Mouse (Mus musculus): ENCODE measurements around the gene Tmem120b.

DNA sequence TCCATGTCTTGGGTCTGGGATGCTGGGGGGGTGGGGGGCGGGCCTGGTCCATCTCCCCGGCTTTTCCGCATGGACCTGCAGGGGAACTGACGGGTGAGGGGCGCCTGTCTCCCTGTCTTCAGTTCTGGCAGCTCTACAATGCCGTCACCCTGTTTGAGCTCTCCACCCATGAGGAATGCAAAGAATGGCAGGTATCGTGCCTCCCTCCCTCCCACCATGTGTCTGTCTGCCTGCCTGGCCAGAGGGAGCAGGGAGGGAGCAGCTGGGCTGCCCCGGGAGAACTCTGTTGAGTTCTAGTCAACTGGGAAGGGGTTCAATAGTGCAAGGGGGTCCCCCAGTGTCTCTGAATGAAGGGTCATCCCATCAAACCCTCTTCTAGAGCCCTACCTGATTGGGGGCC lies 47.9 kb downstream of the Tmem120b start:
- TF ChIP-seq MYC (IDR thresholded peaks at IDR 0.05; ENCODE audit: low read depth, low read length), result no peak
- TF ChIP-seq POLR2A (IDR thresholded peaks at IDR 0.05; ENCODE audit: low read depth, low read length), result no peak
- no peak for TF ChIP-seq TCF12 (IDR thresholded peaks at IDR 0.05; ENCODE audit: low read depth, low read length)
- TF ChIP-seq POLR2AphosphoS2 (IDR thresholded peaks at IDR 0.05; ENCODE audit: low read depth, low read length), result no peak
- TF ChIP-seq EP300 (IDR thresholded peaks at IDR 0.05; ENCODE audit: low read length), result no peak
- TF ChIP-seq ZC3H11A (IDR thresholded peaks at IDR 0.05; ENCODE audit: low read depth, low read length), result no peak
- TF ChIP-seq MAFK (IDR thresholded peaks at IDR 0.05; ENCODE audit: insufficient replicate concordance, low read length), result no peak
- TF ChIP-seq ZNF384 (IDR thresholded peaks at IDR 0.05; ENCODE audit: low read depth, low read length), result no peak
- no peak for TF ChIP-seq USF1 (IDR thresholded peaks at IDR 0.05; ENCODE audit: low read depth, low read length)
- no peak for TF ChIP-seq CTCF (conservative IDR thresholded peaks at IDR 0.05 in 1 of 2, IDR thresholded peaks at IDR 0.05 in 1 of 2; ENCODE audit: low read depth in 2 of 2, low read length in 2 of 2)

Measured in CH12.LX (cell line).